Mouse (Mus musculus) induced T-regulatory cell, adult 2 months (primary cell): Measurements from ENCODE around the gene Dnah3.

Experiments used
- DNase-seq: peaks from one replicate; pipeline ENCODE4 v3.0.0-alpha.2; 2012; ENCODE audit warnings: low read depth

The Dnah3 gene

DNA sequence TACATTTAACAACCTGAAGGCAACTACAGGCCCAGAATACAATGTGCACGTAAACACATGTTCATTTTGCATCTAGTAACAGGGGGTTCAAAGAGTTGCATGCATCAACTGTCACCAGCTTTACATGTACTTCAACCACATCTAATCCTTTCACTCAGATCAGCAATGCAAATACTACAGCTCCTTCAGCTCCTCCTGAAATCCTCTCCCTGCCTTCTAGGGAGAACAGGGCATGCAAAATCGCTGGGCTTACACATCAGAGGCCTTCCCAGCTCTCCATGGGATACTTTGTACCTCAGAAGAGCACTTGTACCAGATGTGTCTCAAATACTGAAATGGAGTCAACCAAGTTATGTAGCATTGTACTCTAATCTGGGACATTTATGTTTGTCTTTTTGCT is 222.0 kb downstream of the Dnah3 start:
- DNase-seq, result no peak
